Mouse (Mus musculus) 3134 (cell line): ENCODE measurements at regions not wholly inside any gene's neighbourhood (a gene's known extent, or its start where the extent isn't known, plus 50 kb on each side); places are given as distances from the start of the nearest gene placed in this dataset.

Experiments
- DNase-seq: peaks from one replicate; pipeline ENCODE4 v3.0.0-alpha.2; 2011; ENCODE audit warnings: low spot score; ENCODE audit not compliant: insufficient read length; ENCODE audit errors: extremely low read depth

DNA sequence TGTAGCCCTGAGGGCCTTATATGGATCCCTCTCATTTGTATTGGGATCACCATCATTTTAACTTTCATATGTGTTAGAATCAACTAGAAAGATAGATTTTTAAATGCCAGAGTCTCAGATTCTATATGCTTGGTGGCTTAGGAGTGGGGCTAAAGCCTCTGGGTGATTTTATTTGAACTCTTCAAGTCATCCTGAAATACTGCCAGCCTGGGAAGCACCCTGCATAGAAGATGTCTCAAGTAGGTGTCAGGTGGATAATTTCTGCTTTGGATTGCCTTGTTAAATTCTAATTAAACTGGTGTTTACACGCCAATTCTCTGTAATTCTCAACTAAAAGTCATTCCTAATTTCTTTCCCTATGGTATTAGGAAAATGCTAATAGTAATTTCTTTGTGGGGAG is 4154.0 kb downstream of the 9330182O14Rik start:
- no peak for DNase-seq

GRCm38 (mm10) chr15:44288704-44289103 is 4154.5 kb downstream of the 9330182O14Rik start:
- DNase-seq = no peak

- no peak for DNase-seq
Measured at GRCm38 (mm10) chr15:44301491-44301890, 4167.3 kb downstream of the 9330182O14Rik start.

GRCm38 (mm10) chr15:44310888-44311287 is 4176.7 kb downstream of the 9330182O14Rik start:
- DNase-seq = peak; percentile 15

GRCm38 (mm10) chr15:44313294-44313693 is 4179.1 kb downstream of the 9330182O14Rik start:
- no peak for DNase-seq
